Mouse (Mus musculus) heart, embryonic 14.5 days (tissue): ENCODE measurements around the gene Slc1a7. TPM values are rescaled to one million over a fixed set of nuclear protein-coding genes. Genes with fewer than 3 reads are reported as not detected.

Experiments used
- ATAC-seq: fragments of 200-750 bp; cut with Nextera tagmentation; 2 replicates; pipeline ENCODE4 v1.8.0; 2017; ENCODE audit warnings: low read depth, moderate TSS enrichment; ENCODE audit not compliant: insufficient number of reproducible peaks, insufficient read depth, low FRiP score
- H3K27ac ChIP-seq, 2 experiments: fragments of 200-500 bp in 1 of 2; fragments of 300-500 bp in 1 of 2; sonication (generic) in 1 of 2; replicated peaks in 1 of 2; 2 replicates each; pipeline ENCODE4 v1.5.1; 2012 to 2014; ENCODE audit warnings: low read depth in 2 of 2, low read length in 2 of 2, control low read depth in 1 of 2, mild to moderate bottlenecking in 1 of 2, mixed read lengths in 1 of 2; ENCODE audit not compliant: control insufficient read depth in 1 of 2, insufficient read depth in 1 of 2
- H3K27me3 ChIP-seq: fragments of 300-500 bp; sonication (generic); 2 replicates; pipeline ENCODE4 v1.6.1; 2014; ENCODE audit warnings: mild to moderate bottlenecking, low read length, control low read depth; ENCODE audit not compliant: control insufficient read depth, insufficient read depth
- H3K36me3 ChIP-seq: fragments of 300-500 bp; sonication (generic); 2 replicates; pipeline ENCODE4 v1.6.1; 2014; ENCODE audit warnings: mild to moderate bottlenecking, control low read depth, low read length, mixed read lengths; ENCODE audit not compliant: control insufficient read depth, insufficient read depth
- H3K4me1 ChIP-seq, 2 experiments: fragments of 200-500 bp in 1 of 2; fragments of 300-500 bp in 1 of 2; sonication (generic) in 1 of 2; 2 replicates each; pipeline ENCODE4 v1.6.1; 2012 to 2014; ENCODE audit warnings: low read length in 2 of 2, control low read depth in 1 of 2, mixed read lengths in 1 of 2; ENCODE audit not compliant: control insufficient read depth in 2 of 2, insufficient read depth in 2 of 2
- H3K4me2 ChIP-seq: fragments of 300-500 bp; sonication (generic); 2 replicates; pipeline ENCODE4 v1.6.1; 2014; ENCODE audit warnings: mild to moderate bottlenecking, low read length
- H3K4me3 ChIP-seq, 2 experiments: fragments of 200-500 bp in 1 of 2; fragments of 300-500 bp in 1 of 2; sonication (generic) in 1 of 2; 2 replicates each; pipeline ENCODE4 v1.5.1; 2012 to 2014; ENCODE audit warnings: low read length in 2 of 2, mild to moderate bottlenecking in 2 of 2, control low read depth in 1 of 2, low read depth in 1 of 2, moderate library complexity in 1 of 2; ENCODE audit not compliant: control insufficient read depth in 1 of 2, insufficient read depth in 1 of 2
- H3K9ac ChIP-seq: fragments of 300-500 bp; sonication (generic); 2 replicates; pipeline ENCODE4 v1.6.1; 2014; ENCODE audit warnings: mild to moderate bottlenecking, low read length
- H3K9me3 ChIP-seq: fragments of 300-500 bp; sonication (generic); 2 replicates; pipeline ENCODE4 v1.6.1; 2016; ENCODE audit warnings: low read length, control low read depth; ENCODE audit not compliant: control insufficient read depth
- WGBS: fragments of 180-500 bp; shearing (Covaris S2); extraction: QIAGEN DNeasy Blood & Tissue Kit; methylation state at CpG from one replicate; pipeline ENCODE4 v1.1.7; 2014; 5-methylcytosine and 5-hydroxymethylcytosine counted together
- polyA plus RNA-seq: library from polyadenylated mRNA; unstranded; fragments of >200 nt; fragmentation: Nextera tagmentation; extraction: Ambion mirVana; gene quantifications from 2 replicates; pipeline ENCODE4 v1.2.1, GENCODE M21; 2014

Gene Slc1a7
- polyA plus RNA-seq, 1 experiment from 2014 or later: not detected

- Histone ChIP-seq H3K4me2 (no peak overlapping the region), H3K4me3 (no peak overlapping the region), H3K27me3 (peaks cover 45% of the 10 kb centered on the region), H3K36me3 (no peaks in the 10 kb centered on the region), H3K9me3 (no peaks in the 10 kb centered on the region), H3K4me1 (peaks cover 0 to 5% of the 10 kb centered on the region in 2 experiments; a peak in 1 of 4 replicates), H3K27ac (no peak overlapping the region), H3K9ac (no peak overlapping the region)
- 84% methylated on average over 8 of the region's 8 CpGs for WGBS
- no peak for ATAC-seq
Observed at GRCm38 (mm10) chr4:108033041-108033764, 65.1 kb downstream of the Slc1a7 start.

GRCm38 (mm10) chr4:108037027-108037426 lies 68.9 kb downstream of the Slc1a7 start:
- no peak overlapping the region for H3K27ac ChIP-seq
- H3K4me2 ChIP-seq: no peak overlapping the region
- 84% methylated on average over 8 of the region's 8 CpGs for WGBS
- no peak for ATAC-seq
- peaks cover 6% of the 10 kb centered on the region; the same call in 1 of the 2 replicates for H3K36me3 ChIP-seq
- H3K9me3 ChIP-seq: no peaks in the 10 kb centered on the region
- H3K4me3 ChIP-seq: no peak overlapping the region
- H3K9ac ChIP-seq: no peak overlapping the region
- H3K27me3 ChIP-seq: peaks cover 14% of the 10 kb centered on the region
- H3K4me1 ChIP-seq: no peaks in the 10 kb centered on the region

DNA sequence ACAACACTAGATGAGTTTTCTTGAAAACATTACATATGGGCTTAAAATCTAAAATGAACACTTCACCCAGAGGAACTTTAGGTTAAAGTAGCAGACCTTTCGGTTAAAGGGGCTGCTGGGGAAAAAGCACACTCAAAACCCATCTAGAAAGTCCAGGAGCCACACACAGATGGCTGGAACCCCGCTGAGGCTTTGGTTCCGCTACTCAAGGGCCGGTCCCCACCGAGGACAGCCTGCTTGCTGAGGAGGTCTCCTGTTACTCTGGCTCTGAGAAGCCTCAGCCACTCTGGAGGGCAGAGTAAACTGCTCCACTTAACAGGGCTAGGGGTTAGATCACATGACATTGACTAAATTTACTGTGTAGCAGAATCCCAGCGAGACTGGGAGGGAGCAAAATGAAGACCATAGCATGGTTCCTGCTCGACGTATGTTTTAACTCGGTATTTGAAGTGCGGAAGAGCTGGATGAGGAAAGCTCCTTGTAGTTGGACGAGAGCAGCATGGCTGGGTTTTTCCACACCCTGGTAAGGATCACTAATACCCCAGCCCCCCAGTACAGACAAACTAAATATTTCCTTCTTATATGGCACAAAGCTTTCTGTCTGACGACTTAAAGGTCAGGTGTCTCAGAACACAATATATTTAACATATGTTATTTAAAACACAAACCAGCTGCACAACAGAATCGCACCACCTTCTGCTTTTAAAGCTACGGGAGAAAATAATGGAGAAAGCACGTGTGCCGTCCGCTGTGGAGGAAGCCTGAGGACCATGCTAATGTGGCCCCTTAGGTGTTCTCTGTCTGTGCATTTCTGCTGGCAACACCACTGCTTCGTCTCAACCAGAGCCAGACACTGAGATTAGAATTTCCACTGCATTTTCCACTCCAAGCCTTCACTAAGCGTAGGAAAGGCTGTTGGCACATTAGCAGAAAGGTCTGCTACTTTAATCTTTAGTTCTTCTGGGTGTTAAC lies 77.3 kb downstream of the Slc1a7 start:
- 57% methylated on average over 19 of the region's 19 CpGs for WGBS
- peaks cover 4 to 5% of the 10 kb centered on the region in 2 experiments; a peak in 3 of 4 replicates for H3K4me1 ChIP-seq
- ATAC-seq: no peak
- H3K4me2 ChIP-seq: no peak overlapping the region
- no peak overlapping the region for H3K9ac ChIP-seq
- no peaks in the 10 kb centered on the region for H3K9me3 ChIP-seq
- H3K36me3 ChIP-seq: peaks cover 66% of the 10 kb centered on the region
- no peak overlapping the region for H3K4me3 ChIP-seq
- H3K27ac ChIP-seq: no peak overlapping the region
- no peaks in the 10 kb centered on the region for H3K27me3 ChIP-seq

- H3K4me3 ChIP-seq: no peak overlapping the region
- 71% methylated on average over 8 of the region's 8 CpGs for WGBS
- no peak overlapping the region for H3K9ac ChIP-seq
- H3K27ac ChIP-seq: no peak overlapping the region
- H3K36me3 ChIP-seq: peaks cover 72% of the 10 kb centered on the region
- peaks cover 4 to 5% of the 10 kb centered on the region in 2 experiments; a peak in 3 of 4 replicates for H3K4me1 ChIP-seq
- H3K9me3 ChIP-seq: no peaks in the 10 kb centered on the region
- no peak for ATAC-seq
- no peaks in the 10 kb centered on the region for H3K27me3 ChIP-seq
- H3K4me2 ChIP-seq: no peak overlapping the region
Observed at GRCm38 (mm10) chr4:108046136-108046535, 78.0 kb downstream of the Slc1a7 start.

DNA sequence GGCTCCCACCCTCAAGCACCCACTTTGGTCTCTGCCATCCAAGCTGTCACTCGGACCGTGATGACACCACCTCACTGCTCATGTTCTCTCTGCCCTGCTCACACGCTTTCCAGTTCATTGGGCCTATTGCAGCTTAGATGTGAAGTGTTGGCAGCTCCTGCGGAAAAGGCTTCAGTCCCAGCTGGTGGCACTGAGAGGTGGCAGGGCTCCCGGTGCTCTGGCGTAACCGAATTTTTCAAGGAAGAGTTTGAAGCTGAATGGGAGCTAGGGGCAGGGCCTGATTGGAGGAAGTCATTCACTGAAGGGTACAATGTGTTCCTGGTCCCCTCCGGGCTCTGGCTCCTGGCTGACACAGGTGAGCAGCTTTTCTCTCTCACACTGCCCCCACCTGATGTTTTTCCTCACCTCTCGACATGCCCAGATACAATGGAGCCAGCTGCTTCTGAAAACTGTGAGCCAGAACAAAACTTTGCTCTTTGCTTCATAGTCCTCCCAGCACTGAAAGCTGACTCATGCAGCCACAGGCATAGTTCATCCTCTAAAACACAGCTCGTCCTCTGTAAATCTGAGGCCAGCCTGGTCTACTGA lies 83.6 kb downstream of the Slc1a7 start:
- no peak for ATAC-seq
- H3K4me2 ChIP-seq: no peak overlapping the region
- H3K27ac ChIP-seq: no peak overlapping the region
- no peak overlapping the region for H3K4me3 ChIP-seq
- WGBS: 70% methylated on average over 10 of the region's 10 CpGs
- peaks cover 74% of the 10 kb centered on the region for H3K36me3 ChIP-seq
- no peaks in the 10 kb centered on the region for H3K27me3 ChIP-seq
- no peaks in the 10 kb centered on the region for H3K9me3 ChIP-seq
- H3K4me1 ChIP-seq: peaks cover 3 to 13% of the 10 kb centered on the region in 2 experiments; a peak in 3 of 4 replicates
- H3K9ac ChIP-seq: no peak overlapping the region

- Histone ChIP-seq H3K27ac (peak overlapping the region in 1 of 2 experiments; percentile 14; a peak in 1 of 4 replicates), H3K9ac (no peak overlapping the region; the same call in 1 of the 2 replicates), H3K4me2 (no peak overlapping the region), H3K9me3 (no peaks in the 10 kb centered on the region), H3K36me3 (peaks cover 68% of the 10 kb centered on the region), H3K4me1 (peaks cover 3 to 13% of the 10 kb centered on the region in 2 experiments; a peak in 3 of 4 replicates), H3K4me3 (no peak overlapping the region), H3K27me3 (no peaks in the 10 kb centered on the region)
- no peak for ATAC-seq
- 37% methylated on average over 8 of the region's 8 CpGs for WGBS
Observed at GRCm38 (mm10) chr4:108052673-108053072, 84.5 kb downstream of the Slc1a7 start.

GRCm38 (mm10) chr4:108055873-108056272 lies 87.7 kb downstream of the Slc1a7 start:
- Histone ChIP-seq H3K4me3 (no peak overlapping the region), H3K27ac (no peak overlapping the region), H3K36me3 (peaks cover 59% of the 10 kb centered on the region)

More at GRCm38 (mm10) chr4:108055873-108056272, 87.7 kb downstream of the Slc1a7 start:
- no peak for ATAC-seq
- WGBS: 89% methylated on average over 10 of the region's 10 CpGs
- Histone ChIP-seq H3K9me3 (no peaks in the 10 kb centered on the region), H3K9ac (no peak overlapping the region), H3K4me1 (peaks cover 4 to 18% of the 10 kb centered on the region in 2 experiments; a peak in 3 of 4 replicates), H3K27me3 (no peaks in the 10 kb centered on the region), H3K4me2 (no peak overlapping the region)
